Mouse (Mus musculus): ENCODE measurements around the gene Gch1.

Gene Gch1

GRCm38 (mm10) chr14:47205270-47205972 is 16.2 kb upstream of the Gch1 start:
- DNase-seq: no peak

DNA sequence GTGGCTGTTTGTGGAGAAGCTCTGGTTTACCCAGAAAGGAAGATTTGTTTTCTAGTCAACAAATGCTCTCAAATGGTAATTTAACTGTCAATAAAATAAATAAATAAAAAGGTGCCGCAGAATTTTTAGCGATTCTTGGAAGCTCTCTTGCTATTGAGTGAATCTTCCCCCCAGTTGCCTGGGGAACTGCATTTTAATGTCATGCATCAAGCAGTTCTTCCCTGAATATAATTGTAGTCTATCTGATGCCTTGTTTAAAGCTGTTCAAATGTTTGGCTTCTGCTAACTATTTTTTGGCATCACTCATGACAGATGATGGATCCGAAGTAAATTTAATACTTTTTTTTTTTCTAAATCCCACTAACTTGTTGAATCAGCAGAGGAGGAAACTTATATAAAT is 8.1 kb upstream of the Gch1 start:
- DNase-seq: no peak

DNA sequence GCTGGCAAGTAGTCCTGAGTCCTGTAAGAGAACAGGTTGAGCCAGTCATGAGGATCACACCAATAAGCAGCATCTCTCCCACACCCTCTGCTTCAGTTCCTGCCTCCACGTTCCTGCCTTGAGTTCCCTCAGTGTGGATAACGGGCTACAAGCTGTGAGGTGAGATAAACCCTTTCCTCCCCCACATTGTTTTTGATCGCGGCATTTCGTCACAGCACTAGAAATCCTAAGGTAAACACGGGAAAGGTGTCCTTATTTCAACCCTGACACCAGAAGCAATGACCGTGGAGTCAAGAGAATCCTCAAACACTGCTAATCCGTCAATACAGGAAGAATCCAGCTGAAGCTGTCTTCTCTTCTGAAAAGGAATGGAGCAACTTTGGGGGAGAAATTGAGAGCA is 7.5 kb upstream of the Gch1 start:
- DNase-seq: no peak

- DNase-seq: peak; percentile 79 to 81
These were observed 4.9 kb upstream of the Gch1 start for GRCm38 (mm10) chr14:47194096-47194495.

GRCm38 (mm10) chr14:47193506-47193905 is 4.3 kb upstream of the Gch1 start:
- no peak for DNase-seq

DNA sequence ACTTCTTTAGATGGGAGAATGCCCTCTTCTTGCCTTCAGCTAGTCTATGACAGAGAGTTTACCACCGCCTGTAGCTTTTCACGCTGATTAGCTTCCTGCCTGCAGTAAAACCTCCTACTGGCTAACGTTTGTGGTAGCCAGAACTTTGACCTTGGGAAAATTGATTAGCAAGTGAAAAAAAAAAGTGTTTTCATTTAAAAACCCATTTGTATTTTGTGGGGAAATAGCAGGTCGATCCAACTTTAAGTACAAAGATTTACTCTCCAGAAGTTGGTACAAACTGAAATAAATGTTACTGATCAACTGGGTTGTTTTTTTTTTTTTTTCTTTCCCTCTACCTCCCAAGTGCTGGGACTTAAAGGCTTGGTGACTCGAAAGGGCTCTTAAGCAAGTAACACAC is 2.6 kb upstream of the Gch1 start:
- no peak for DNase-seq

DNA sequence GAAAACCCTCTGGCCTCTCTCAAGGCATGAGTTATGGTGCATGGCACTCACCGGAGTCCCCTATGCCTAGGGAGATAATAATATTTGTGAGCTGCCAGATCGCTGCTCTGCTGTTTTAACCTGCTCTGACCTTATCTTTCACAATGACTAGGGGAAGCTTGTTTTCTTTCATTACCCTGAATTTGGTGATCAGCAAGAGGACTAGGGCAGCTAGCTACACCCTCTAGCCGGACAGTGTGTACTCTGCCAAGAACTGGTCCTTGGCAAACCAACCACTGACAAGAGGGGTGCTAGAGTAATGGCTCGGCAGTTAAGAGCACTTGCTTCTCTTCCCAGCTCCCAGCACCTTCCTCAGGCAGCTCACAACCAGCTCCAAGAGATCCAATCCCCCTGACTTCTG is 1.4 kb upstream of the Gch1 start:
- no peak for DNase-seq

GRCm38 (mm10) chr14:47189635-47189955 is 382 bp upstream of the Gch1 start:
- DNase-seq: no peak

GRCm38 (mm10) chr14:47188475-47188847 is 752 bp downstream of the Gch1 start:
- no peak for DNase-seq

- DNase-seq: peak; percentile 75 to 76
These were observed 1.4 kb downstream of the Gch1 start for GRCm38 (mm10) chr14:47187666-47188360.

DNA sequence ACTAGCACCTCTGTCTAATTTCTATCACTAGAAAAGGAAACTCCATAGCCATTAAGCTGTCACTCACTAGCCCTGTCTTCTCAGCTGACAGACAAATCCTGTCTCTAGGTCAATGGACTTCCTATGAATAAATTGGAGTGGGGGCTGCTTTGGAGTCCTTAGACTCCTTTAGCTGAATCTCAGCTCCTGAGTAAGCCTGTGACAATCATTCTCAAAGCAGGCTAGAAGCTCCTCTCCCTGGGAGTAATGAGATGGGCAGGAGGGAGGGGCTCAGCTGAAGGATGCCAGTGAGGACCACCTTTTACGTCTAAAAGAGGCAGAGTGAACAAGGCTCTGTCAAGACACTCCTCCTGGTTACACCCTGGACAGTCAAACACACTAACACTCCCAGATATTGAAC is 2.0 kb downstream of the Gch1 start:
- no peak for DNase-seq

DNA sequence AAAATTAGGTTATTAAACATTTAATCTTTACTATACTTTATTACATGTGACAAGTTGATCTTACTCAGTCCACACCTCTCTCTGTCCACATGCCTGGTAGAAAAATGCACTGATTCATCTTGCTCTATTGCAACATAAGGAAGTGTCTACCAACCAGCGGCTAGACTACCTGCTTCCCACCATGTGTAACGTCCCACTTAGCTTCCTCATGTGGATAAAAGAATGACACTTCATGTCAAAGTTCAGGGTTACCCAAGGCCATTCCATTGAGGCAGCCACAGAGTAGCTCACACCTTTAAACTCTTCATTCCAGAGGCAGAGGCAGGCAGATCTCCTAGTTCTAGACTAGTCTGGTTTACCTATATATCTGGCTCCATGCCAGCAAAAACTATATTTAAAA is 2.7 kb downstream of the Gch1 start:
- DNase-seq: no peak

GRCm38 (mm10) chr14:47181497-47182290 is 7.5 kb downstream of the Gch1 start:
- DNase-seq: peak; percentile 67 to 68

GRCm38 (mm10) chr14:47178851-47179250 is 10.4 kb downstream of the Gch1 start:
- no peak for DNase-seq

DNA sequence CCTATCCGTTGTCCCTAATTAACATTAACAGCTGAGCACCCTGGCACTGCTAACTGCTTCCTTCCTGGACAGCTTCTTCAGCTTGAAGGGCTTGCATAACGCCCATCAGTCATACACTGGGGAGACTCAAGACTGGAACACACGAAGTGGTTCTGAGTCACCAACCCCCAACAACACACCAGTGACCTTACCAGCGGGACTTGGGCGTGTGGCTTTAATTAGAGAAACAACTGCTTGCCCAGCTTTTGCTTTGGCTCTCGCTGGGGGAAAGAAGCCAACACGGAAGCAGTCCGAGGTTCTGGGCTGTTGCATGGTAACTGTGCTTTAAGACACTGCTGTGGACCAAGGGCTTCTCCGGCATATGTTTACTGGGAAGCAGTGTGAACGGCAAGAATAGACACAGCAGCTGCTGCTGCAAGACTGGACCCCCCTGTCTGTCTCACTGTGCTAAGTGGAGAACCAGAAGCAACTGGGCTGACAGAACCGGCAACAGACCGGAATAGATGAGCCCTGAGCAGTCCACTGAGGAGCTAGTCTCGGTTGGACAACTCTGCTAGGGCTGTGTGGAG is 11.3 kb downstream of the Gch1 start:
- DNase-seq: peak in 1 of 2 experiments; percentile 28

GRCm38 (mm10) chr14:47176226-47176625 is 13.0 kb downstream of the Gch1 start:
- DNase-seq: no peak

DNA sequence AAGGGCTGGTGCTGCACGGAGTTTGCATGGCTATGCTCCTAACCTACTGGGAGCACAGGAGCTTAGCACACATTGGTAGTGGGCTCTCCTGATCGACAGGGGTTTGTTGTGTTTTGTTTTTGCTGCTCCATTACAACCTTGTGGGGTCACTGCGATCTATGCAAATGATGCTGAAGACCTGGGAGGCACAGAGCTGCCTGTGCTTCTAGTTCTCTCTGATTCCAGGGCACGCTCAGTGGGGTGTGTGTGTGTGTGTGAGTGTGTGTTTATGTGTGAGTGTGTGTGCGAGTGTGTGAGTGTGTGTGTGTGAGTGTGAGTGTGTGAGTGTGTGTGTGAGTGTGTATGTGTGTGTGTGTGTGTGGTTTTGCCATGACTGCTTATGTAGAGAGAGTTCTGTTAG is 14.1 kb downstream of the Gch1 start:
- DNase-seq: no peak

DNA sequence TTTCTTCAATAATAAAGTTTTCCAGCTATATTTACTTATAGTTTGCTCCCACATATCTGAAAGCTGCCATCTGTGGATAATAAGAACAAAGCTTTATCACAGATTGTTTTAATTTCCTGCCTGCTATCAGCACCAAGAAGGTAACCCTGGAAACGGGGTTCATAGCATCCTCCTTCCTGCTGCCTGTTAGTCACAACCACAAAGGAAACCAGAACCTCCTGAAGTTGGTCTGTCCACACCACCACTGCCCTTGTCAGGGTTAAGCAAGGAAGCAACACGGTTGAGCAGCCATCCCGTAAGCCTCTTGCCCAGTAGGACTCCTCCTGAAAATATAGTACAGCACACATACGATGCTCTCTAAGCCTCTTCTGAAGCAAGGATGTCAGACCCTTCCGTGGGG is 17.1 kb downstream of the Gch1 start:
- DNase-seq: no peak

DNA sequence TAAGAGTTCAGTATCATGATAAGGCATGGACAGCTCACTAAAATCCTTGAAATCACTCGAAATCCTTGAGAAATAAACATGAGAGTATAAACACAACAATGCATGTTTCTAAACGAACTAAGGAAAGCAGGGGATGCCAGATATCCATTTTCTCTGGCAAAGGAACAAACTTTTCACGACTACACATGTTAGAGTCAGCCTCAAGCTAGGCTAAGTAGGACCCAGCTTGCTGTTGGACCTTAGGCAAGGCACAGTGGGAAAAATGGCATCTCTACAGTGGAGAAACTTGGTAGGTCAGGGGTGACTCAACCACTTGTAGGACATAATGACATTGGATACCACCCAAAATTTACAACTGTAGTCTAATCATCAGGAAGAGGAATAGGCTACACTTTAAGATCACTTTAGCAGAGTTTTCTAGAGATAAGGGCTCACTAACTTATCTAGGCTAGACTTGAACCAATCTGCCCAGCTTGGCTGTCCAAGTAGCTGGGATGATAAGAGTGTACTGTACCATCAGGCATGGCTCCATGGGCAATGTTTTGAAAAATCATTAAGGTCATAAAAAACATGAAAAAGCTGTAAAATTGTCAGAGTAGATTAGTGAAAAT is 18.6 kb downstream of the Gch1 start:
- no peak for DNase-seq

GRCm38 (mm10) chr14:47169677-47170410 is 19.4 kb downstream of the Gch1 start:
- DNase-seq: peak; percentile 49

DNA sequence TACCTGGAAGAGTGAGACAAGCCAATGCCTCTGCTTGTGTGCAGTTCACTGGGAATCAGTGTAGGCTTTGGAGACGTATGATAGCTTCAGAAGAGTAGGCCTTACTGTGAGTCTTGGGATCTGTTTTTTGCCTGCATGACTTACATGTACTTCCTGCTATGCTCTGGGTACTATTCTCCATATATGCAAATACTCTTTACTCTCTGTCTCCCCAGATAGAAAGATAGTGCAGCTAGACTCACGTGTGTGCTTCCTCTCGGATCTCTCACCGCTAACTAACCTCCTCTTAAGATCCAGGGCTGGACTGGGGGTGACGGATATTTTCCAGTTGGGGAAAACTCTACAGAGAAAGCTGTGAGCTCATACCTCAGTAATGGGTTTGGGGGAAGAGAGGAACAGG is 23.5 kb downstream of the Gch1 start:
- peak; percentile 62 to 67 for DNase-seq

GRCm38 (mm10) chr14:47165117-47165516 is 24.1 kb downstream of the Gch1 start:
- DNase-seq: peak; percentile 61 to 73

All from B cell, adult 2 months (primary cell).